Mouse (Mus musculus) ovary, postnatal 14 days (tissue): Measurements from ENCODE around the gene Pak6.

ENCODE experiments used
- DNase-seq: peaks from one replicate; pipeline ENCODE4 v3.0.0; 2022; ENCODE audit warnings: low spot score

The Pak6 gene

DNA sequence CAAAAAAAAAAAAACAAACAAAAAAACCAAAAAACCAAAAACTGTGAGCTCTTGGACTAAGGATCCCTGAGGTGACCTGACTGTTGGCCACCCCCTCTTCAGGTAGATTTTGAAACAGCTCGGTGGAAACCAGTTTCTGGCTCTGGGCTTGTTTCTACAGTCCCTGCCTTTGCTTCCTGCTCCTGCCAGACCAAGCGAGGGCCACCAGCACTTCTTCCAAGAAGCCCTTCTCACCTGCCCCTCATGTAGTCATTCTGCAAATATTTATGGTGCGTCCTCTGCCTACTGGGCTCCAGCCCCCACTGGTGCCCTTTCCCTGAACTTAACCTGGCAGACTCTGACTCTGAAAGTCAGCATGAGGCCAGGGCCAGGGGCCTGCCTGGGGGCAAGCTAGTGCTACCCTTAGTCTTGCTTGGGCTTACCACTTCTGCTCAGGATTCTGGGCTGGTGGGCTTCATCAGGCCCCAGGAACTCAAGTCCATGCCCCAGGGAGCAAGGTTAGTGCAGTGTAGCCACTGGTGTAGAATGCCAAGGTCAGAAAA, 1.9 kb downstream of the Pak6 start:
- DNase-seq = no peak

DNA sequence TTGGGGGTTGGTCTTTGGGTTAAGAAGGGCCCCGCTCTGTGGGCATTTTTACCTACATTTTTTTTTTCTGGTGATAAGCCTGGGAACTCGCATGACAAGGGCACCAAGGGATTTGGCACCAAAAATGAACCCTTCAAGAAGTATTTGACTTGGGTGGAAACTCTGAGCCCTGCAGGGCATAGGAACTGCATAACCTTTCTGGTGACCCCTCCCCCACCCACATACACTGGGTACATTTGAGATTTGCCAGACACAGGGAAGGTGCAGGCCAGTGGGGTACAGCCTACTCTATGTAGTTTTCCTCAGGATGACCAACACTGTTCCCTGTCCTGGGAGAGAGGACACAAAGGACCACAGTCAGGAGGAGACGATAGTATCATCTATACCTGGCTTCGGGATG, 2.5 kb downstream of the Pak6 start:
- no peak for DNase-seq

- DNase-seq = no peak
These were observed 4.1 kb downstream of the Pak6 start for GRCm38 (mm10) chr2:118667181-118667580.

DNA sequence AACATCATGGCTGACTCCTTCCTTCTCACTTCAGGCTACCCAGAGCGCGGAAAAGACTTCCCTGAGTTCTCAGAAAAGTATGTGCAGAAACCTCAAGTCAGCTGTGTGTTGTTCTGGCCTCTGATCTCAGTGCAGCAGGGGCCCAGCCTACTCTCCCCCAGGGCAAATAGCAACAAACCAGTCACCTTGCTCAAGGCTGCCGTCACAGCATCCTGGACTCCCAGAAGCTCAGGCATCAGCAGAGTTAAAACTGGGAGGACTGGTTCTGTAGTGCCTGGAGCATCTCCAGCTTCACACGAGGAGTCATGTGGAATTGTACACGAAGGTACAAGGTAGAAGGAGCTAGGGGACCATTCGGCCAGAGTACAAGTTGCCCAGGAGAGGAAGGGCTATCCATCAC, 6.1 kb downstream of the Pak6 start:
- DNase-seq = no peak

GRCm38 (mm10) chr2:118669785-118670184, 6.7 kb downstream of the Pak6 start:
- no peak for DNase-seq

- no peak for DNase-seq
These were observed 8.6 kb downstream of the Pak6 start for GRCm38 (mm10) chr2:118671728-118672127.

DNA sequence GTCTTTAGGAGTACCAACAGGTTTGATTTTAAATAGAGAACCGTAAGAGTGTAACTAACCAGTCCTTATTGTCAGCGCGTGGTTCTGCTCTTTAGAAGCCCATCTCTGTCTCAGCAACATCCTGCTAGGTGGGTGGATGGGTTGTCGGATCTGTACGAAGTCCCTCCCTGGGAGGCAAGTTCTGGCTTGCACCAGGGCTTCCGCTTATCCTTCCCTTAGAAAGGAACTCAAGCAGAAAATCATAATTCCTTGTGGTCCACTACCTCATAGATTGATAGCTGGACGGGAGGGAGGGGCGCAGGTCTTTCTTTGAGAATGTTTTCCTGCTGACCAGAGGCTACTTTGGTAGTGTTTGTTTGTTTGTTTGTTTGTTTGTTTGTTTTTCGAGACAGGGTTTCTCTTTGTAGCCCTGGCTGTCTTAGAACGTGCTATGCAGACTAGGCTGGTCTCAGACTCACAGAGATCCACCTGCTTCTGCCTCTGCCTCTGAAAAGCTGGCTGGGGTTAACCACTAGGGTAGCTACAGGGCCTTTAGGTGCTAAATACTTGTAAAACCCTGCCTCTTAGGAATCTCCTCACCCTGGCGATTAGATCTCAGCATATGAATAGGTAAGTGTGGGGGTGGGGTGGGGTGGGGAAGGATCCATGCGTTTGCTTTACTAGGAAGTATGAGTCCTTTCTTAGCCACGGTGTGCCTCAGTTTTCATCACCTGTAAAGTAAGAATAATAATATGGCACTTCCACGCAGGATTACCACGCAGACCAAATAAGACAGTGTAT, 10.8 kb downstream of the Pak6 start:
- no peak for DNase-seq

GRCm38 (mm10) chr2:118674500-118674899, 11.4 kb downstream of the Pak6 start:
- no peak for DNase-seq

- no peak for DNase-seq
These were observed 14.0 kb downstream of the Pak6 start for GRCm38 (mm10) chr2:118676839-118677741.

DNA sequence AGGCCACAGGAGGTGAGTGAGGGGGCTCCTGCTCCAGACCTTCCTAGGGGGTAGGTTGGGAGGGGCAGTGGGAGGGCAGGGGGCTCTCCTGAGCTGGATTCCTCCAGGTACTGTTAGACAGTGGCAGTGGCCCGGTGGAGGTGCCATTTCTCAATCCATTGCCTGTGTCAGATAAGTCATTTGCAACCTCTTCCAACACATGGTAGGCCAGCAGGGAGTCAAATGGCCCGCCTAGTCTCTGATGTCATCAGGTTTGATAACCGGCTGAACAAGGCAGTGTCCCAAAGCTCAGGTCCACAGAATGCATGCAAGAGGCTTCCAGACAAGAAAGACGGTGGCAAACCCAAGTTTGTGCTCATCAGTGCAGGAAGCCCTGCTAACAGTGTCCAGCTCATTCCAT, 14.7 kb downstream of the Pak6 start:
- no peak for DNase-seq

DNA sequence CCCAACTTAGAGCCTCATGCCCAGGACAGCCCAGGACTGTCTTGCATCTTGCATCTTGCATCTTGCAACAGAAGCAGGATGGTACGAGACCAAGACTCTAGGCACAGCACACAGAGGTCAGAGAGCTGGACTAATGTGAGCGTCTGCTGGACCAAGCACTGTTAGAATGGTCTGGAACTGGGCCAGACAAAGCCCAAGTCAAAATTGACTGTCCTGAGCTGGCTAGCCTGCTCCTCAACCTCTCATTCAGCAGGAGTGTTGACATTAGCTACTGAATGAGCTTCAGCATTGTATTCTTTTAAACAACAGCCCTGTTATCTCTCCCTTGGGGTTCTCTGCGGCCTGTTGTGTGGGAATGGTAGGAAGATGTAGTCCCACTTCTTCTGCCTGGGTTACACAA, 16.5 kb downstream of the Pak6 start:
- no peak for DNase-seq

- DNase-seq = no peak
These were observed 17.8 kb downstream of the Pak6 start for GRCm38 (mm10) chr2:118680926-118681325.

GRCm38 (mm10) chr2:118682544-118683260, 19.6 kb downstream of the Pak6 start:
- no peak for DNase-seq

DNA sequence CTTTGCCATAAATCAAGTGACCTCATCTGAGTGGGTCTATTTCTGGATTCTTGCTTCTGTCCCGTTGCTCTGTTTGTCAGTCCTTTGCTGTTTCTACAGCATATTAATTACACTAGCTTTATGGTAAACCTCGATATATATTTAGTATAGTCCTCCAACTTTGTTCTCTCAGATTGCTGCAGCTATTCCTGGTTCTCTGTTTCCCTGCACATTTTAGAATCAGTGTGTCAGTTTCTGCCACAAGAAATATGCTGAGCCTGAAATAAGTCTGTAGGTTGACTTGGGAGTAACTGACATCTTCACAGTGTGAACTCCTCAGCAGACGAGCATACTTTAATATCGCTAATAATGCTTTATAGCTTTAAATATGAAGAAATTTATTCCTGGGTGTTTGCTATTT, 22.0 kb downstream of the Pak6 start:
- DNase-seq = no peak

GRCm38 (mm10) chr2:118686693-118687092, 23.6 kb downstream of the Pak6 start:
- no peak for DNase-seq

DNA sequence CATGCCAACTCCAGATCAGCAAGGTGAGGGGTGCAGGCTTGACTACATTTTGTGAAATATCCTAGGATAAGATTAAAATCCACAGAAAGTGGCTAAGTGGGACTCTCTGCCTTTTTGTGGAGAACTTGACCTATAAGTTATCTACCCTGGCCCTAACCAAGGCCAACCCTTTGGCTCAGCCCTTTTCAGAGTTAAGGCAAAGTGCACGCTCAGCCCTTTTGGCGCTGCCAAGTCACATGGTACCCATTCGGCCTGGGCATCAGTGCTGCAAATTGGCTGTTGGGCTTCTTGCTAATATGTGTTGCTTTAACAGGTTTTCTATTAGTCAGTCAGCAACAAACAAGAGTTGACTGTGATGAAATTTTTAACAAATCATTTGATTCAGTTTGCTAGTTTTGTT, 24.7 kb downstream of the Pak6 start:
- DNase-seq = no peak

GRCm38 (mm10) chr2:118689875-118690274, 26.8 kb downstream of the Pak6 start:
- DNase-seq = no peak

GRCm38 (mm10) chr2:118693370-118693966, 30.4 kb downstream of the Pak6 start:
- DNase-seq = no peak

DNA sequence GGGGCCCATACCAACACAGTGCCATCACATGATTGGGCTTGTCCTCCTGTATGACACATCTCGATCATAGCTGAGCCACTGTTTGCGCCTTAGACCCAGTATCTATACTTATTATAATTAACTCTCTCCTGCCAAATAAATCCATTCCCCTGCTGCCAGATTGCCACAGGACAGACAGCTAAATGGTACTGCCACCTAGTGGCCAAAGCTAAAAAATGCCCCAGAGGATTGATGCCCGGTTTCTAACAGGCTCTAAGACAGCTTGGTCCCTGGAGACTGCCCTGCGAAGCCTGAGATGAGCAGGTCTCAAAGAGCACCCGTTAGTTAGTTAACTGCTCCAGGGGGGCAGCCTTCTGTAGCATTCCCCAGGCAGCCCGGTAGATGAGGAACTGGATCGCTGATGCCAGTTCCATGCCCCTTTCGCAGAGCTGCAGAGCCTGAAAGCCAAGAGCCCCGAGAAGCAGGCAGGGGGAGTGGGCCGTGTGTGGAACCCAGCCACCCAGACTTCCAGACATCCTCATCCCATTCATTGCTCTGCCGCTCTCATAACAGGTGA, 32.7 kb downstream of the Pak6 start:
- peak; percentile 57 for DNase-seq

- no peak for DNase-seq
These were observed 33.6 kb downstream of the Pak6 start for GRCm38 (mm10) chr2:118696451-118697308.
